Mouse (Mus musculus): ENCODE measurements around the gene Stxbp5.

The Stxbp5 gene

GRCm38 (mm10) chr10:9754893-9755541, 145.9 kb downstream of the Stxbp5 start:
- DNase-seq (ENCODE audit: inconsistent ontology term), result peak; percentile 45

GRCm38 (mm10) chr10:9733861-9734260, 167.0 kb downstream of the Stxbp5 start:
- peak; percentile 56 for DNase-seq (ENCODE audit: inconsistent ontology term)

- peak; percentile 15 for DNase-seq (ENCODE audit: inconsistent ontology term)
These were observed 168.7 kb downstream of the Stxbp5 start for GRCm38 (mm10) chr10:9732065-9732749.

GRCm38 (mm10) chr10:9722519-9723303, 178.2 kb downstream of the Stxbp5 start:
- DNase-seq (ENCODE audit: inconsistent ontology term), result no peak

- no peak for DNase-seq (ENCODE audit: inconsistent ontology term)
These were observed 180.9 kb downstream of the Stxbp5 start for GRCm38 (mm10) chr10:9720027-9720426.

GRCm38 (mm10) chr10:9718086-9718485, 182.8 kb downstream of the Stxbp5 start:
- DNase-seq (ENCODE audit: inconsistent ontology term), result no peak

All from Muller cell, postnatal 12 days (primary cell).